Mouse (Mus musculus) CH12.LX (cell line): ENCODE measurements around the gene Tlr11.

ENCODE experiments used
- CTCF ChIP-seq, 2 experiments: IDR thresholded peaks in 1 of 2; conservative IDR thresholded peaks in 1 of 2; 2 replicates each; pipeline ENCODE4 v1.5.1; 2011 to 2012; ENCODE audit warnings: low read depth in 2 of 2, low read length in 2 of 2, improper control_type of control experiment in 1 of 2, inconsistent platforms in 1 of 2, mild to moderate bottlenecking in 1 of 2, moderate library complexity in 1 of 2
- ELF1 ChIP-seq: IDR thresholded peaks from 2 replicates; pipeline ENCODE4 v1.6.1; 2014; ENCODE audit warnings: low read depth, mild to moderate bottlenecking, inconsistent platforms, low read length, improper control_type of control experiment
- KAT2A ChIP-seq: IDR thresholded peaks from 2 replicates; pipeline ENCODE4 v1.6.1; 2012; ENCODE audit warnings: low read length, improper control_type of control experiment, inconsistent platforms; ENCODE audit not compliant: insufficient replicate concordance
- MYC ChIP-seq: IDR thresholded peaks from 2 replicates; pipeline ENCODE4 v1.6.1; 2011; ENCODE audit warnings: low read depth, mild to moderate bottlenecking, improper control_type of control experiment, low read length
- POLR2AphosphoS2 ChIP-seq: IDR thresholded peaks from 2 replicates; pipeline ENCODE4 v1.6.1; 2011; ENCODE audit warnings: low read depth, low read length, improper control_type of control experiment
- UBTF ChIP-seq: IDR thresholded peaks from 2 replicates; pipeline ENCODE4 v1.6.1; 2012; ENCODE audit warnings: low read depth, mild to moderate bottlenecking, inconsistent platforms, low read length, improper control_type of control experiment, moderate library complexity
- USF1 ChIP-seq: IDR thresholded peaks from 2 replicates; pipeline ENCODE4 v1.6.1; 2014; ENCODE audit warnings: low read depth, mild to moderate bottlenecking, inconsistent platforms, low read length, improper control_type of control experiment

GRCm38 (mm10) chr14:50407268-50407667, 49.6 kb downstream of the Tlr11 start, which contains the start of gene Olfr738:
- TF ChIP-seq UBTF (no peak), ELF1 (no peak), POLR2AphosphoS2 (no peak), CTCF (conservative IDR thresholded peaks at IDR 0.05 in 1 of 2, IDR thresholded peaks at IDR 0.05 in 1 of 2; ENCODE audit: low read depth in 2 of 2, low read length in 2 of 2) (no peak), USF1 (no peak), KAT2A (no peak), MYC (no peak)
